Mouse (Mus musculus): ENCODE data around the gene Tlx2.

Gene Tlx2

DNA sequence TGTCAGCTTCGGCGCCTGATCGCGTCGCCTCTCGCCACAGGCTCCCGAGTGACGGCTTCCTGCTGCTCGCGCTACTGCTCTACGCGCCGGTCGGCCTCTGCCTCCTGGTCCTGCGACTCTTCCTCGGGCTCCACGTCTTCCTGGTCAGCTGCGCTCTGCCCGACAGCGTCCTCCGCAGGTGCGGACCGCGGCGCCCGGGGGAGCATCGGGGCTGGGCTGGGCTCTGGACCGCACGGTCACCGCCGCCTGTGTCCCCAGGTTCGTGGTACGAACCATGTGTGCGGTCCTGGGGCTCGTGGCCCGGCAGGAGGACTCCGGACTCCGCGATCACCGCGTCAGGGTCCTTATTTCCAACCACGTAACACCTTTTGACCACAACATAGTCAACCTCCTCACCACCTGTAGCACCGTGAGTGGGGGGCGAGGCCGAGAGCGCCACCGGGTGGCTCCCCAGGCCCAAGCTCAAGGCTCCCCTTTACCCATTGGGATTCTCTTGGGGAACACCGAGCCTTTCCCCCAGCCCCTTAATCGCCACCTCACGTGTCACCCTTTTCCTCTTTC lies 15.1 kb downstream of the Tlx2 start, which contains the start of gene Htra2:
TSS of gene Htra2 (minus strand) at position 403 of the 561 bp plus-strand sequence.
- peak in 1 of 2 experiments; percentile 47 for DNase-seq (ENCODE audit: low spot score in 2 of 2)

- DNase-seq (ENCODE audit: low spot score in 2 of 2): peak; percentile 96
Measured at GRCm38 (mm10) chr6:83054074-83054851, 15.8 kb downstream of the Tlx2 start, which contains the start of gene Aup1. TSS of gene Aup1 (plus strand) at chr6:83054521.

GRCm38 (mm10) chr6:83053136-83053960 lies 16.7 kb downstream of the Tlx2 start:
- no peak for DNase-seq (ENCODE audit: low spot score in 2 of 2)

GRCm38 (mm10) chr6:83049367-83049766 lies 20.7 kb downstream of the Tlx2 start:
- no peak for DNase-seq (ENCODE audit: low spot score in 2 of 2)

GRCm38 (mm10) chr6:83044742-83045141 lies 25.4 kb downstream of the Tlx2 start:
- no peak for DNase-seq (ENCODE audit: low spot score in 2 of 2)

- no peak for DNase-seq (ENCODE audit: low spot score in 2 of 2)
Measured at GRCm38 (mm10) chr6:83043993-83044392, 26.1 kb downstream of the Tlx2 start.

DNA sequence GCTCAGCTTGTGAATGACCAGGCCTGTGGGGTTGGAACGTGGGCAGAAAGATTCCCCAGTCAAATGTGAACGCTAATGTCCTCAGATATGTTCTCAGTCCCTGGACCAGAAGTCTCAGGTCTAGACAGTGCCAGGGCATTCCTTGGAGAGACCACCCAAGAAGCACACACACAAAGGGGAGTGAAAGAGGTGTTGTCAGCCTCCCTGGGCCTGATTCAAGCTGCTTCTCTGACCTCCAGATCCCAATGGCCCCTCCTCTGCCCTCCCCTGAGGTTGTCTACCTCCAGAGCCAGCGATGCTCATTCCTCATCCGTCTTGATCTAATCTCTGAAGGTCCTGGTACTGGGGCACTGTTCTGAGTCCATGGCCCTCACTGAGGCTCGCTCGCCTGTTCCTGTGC lies 26.5 kb downstream of the Tlx2 start:
- DNase-seq (ENCODE audit: low spot score in 2 of 2): no peak

GRCm38 (mm10) chr6:83040601-83041000 lies 29.5 kb downstream of the Tlx2 start:
- DNase-seq (ENCODE audit: low spot score in 2 of 2): no peak

DNA sequence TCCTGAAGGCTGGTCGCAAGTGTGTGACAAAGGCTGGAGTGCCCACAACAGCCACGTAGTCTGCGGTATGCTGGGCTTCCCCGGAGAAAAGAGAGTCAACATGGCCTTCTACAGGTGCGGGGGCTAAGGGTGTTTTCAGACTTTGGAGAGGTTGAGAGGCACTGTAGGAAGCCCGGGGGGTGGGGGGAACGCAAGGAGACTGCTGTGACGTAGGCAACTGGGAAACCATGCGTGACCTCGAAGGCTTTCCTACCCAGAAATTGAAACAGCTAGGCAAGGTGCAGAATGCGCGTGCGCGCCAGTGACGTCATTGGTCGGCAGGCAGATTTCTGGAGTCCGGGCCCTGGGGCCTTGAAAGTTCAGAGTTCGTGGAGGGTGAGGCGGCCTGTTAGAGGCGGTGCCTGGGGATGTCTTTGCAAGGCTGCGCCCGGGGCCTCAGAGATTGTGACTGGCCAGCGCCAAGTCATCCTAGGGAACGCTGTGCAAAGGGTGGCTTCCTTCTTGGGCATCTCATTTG lies 31.5 kb downstream of the Tlx2 start:
- DNase-seq (ENCODE audit: low spot score in 2 of 2): peak; percentile 71 to 81

GRCm38 (mm10) chr6:83037188-83037587 lies 32.9 kb downstream of the Tlx2 start:
- no peak for DNase-seq (ENCODE audit: low spot score in 2 of 2)

GRCm38 (mm10) chr6:83034463-83035055 lies 35.5 kb downstream of the Tlx2 start:
- DNase-seq (ENCODE audit: low spot score in 2 of 2): no peak

GRCm38 (mm10) chr6:83033249-83034185 lies 36.6 kb downstream of the Tlx2 start, which contains the start of the genes Dok1 and Loxl3:
TSS of gene Dok1 (minus strand) at chr6:83033471.
TSS of gene Loxl3 (plus strand) at chr6:83034173.
- peak in 1 of 2 experiments; percentile 41 for DNase-seq (ENCODE audit: low spot score in 2 of 2)

DNA sequence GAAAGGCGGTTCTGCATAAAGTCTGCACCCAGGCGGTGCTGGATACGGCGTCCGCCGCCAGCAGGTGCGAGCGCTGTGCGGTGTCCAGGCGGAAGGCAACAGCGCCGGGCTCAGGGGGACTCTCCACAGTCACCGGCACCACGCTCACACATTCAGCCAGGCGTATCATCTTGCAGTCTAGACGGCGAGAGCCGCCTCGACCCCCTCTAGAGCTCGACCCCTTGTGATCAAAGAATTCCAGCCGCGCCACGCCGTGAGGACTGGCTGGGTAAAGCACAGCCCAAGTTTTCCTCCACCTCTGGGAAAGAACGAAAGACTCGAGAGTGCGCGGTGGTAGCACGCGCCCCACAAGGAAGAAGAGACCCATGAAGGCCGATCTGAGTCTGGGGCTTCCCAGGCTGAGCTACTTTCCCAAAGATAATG lies 37.3 kb downstream of the Tlx2 start:
- no peak for DNase-seq (ENCODE audit: low spot score in 2 of 2)

- no peak for DNase-seq (ENCODE audit: low spot score in 2 of 2)
Measured at GRCm38 (mm10) chr6:83031921-83032590, 38.0 kb downstream of the Tlx2 start.

DNA sequence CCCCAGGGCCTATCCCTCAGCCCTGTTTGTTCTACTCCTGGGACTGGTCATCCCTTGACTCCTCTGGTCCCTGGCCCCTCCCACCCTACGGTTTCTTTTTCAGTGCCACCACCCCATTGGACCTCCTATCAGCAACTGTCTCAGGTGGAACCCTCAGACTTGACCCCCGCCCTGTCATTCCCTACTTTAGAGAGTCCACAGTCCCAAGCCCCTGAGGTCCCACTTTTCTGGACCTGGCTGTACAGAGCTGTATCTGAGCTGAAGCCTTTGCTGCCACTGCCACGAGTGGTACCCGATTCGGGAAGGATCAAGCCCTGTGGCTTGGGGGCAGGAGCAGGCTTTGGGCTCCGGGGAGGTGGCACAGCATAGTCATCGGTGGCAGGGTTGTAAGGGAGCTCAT lies 39.0 kb downstream of the Tlx2 start:
- no peak for DNase-seq (ENCODE audit: low spot score in 2 of 2)

GRCm38 (mm10) chr6:83029777-83030176 lies 40.3 kb downstream of the Tlx2 start:
- DNase-seq (ENCODE audit: low spot score in 2 of 2): no peak

- DNase-seq (ENCODE audit: low spot score in 2 of 2): no peak
Measured at GRCm38 (mm10) chr6:83027706-83028105, 42.4 kb downstream of the Tlx2 start.

- no peak for DNase-seq (ENCODE audit: low spot score in 2 of 2)
Measured at GRCm38 (mm10) chr6:83027293-83027692, 42.8 kb downstream of the Tlx2 start.

- DNase-seq (ENCODE audit: low spot score in 2 of 2): no peak
Measured at GRCm38 (mm10) chr6:83025221-83025620, 44.9 kb downstream of the Tlx2 start.

DNA sequence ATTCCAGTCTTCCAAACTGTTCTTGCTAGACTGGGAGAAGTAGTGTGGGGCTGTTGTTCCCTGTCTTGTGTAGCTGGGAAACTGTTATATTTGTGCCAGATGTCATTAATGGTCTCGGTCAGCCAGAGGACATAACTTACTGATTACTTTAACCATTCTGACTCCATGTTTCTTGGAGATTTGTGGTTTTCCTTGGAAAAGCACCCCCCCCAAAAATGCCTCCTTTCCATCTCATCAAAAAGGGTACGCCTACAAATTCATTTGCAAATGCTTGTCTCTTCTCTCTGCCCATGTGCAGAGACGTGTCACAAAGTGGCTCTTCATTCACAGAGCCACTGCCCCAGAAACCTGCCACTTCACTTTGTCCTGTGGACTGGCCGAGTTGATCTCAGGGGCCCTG lies 45.7 kb downstream of the Tlx2 start:
- no peak for DNase-seq (ENCODE audit: low spot score in 2 of 2)
